Mouse (Mus musculus) thymus, adult 2 months (tissue): ENCODE measurements around the gene Tubgcp6.

Source experiments
- CTCF ChIP-seq: fragments of 200-500 bp; IDR thresholded peaks from 2 replicates; pipeline ENCODE4 v1.5.1; 2012; ENCODE audit warnings: mild to moderate bottlenecking, control low read depth, low read length, moderate library complexity, borderline replicate concordance; ENCODE audit not compliant: control insufficient read depth, poor library complexity, insufficient read depth; ENCODE audit errors: extremely low read depth
- POLR2A ChIP-seq: fragments of 200-500 bp; IDR thresholded peaks from 2 replicates; pipeline ENCODE4 v1.6.1; 2012; ENCODE audit warnings: mild to moderate bottlenecking, low read length, control low read depth, moderate library complexity; ENCODE audit not compliant: control insufficient read depth, poor library complexity, insufficient read depth; ENCODE audit errors: extremely low read depth

DNA sequence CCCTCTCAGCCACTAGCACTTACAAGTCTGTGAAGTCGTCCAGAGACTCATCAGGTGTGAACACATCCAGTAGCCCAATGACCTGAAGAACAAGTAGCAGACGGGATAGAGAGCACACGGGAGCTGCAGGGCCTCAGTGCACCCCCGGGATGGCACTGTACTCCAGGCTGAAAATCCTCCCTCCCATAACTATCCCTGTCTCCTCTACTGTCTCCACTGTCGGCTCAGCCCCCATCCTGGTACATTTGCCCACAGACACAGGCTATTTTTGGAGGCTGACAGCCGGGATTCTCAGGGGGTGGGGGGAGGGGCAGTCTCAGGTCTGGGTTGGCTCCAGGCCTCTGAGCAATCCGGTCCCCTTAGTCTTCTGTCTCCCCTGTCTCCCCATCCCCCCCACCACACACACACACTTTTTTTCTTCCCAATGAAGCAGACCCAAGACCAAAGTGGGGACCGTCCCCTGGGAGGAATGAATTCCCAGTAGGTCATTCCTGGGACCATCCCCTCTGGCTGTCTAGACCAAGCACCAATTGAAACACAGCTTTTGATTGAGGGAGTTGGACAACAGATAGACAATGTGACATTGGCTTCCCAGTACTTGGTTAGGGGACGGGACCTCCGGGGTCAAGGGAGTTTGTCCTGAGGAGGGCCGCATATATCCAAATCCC lies 14.6 kb upstream of the Tubgcp6 start:
- no peak for TF ChIP-seq POLR2A
- no peak for TF ChIP-seq CTCF
